Comparison of ENCODE assay signal across 11 mouse cellular contexts in the genomic region with DNA sequence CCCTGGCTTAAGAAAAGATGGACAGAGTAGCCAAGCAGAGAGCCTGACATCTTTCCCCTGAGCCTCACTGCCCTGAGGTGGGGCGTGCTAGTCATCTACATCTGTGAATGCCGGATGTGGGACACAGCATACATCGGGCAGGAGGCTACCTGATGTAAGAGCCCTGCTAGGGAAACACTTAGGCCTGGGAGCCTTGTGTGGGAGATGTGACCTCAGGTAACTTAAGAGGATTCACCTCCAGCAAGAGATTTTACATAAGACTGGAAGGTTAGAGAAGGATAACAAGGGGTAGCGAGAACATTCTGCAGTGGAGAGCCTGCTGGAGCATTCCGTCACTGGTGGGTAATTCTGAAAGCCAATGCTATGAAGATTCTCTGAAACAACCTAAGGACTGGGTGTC.
DNase-seq lines count a peak whose midpoint lies in the region; ATAC-seq lines count a peak whose summit lies in the region.
"Had no signal": no experiment of that assay in that cellular context is flagged by ENCODE, and none has a peak within 500 bp of the region (broad histone marks: within the 10 kb centered on the region; RNA-seq: fewer than 3 reads in every experiment).

No protein-coding gene starts in this region.

- H3K4me1 ChIP-seq in embryonic facial prominence, embryonic 11.5 days (ENCODE audit: control insufficient read depth, insufficient read depth, low read length) = peaks cover 3% of the 10 kb centered on the region; the same call in 1 of the 2 replicates
- H3K4me1 ChIP-seq in hindbrain, embryonic 10.5 days (replicated peaks) = peaks cover 67% of the 10 kb centered on the region
- H3K4me1 ChIP-seq in midbrain, embryonic 12.5 days = peaks cover 39% of the 10 kb centered on the region

- peak; percentile 8 for DNase-seq in R1 (ENCODE audit: low read depth, low spot score)
- DNase-seq in embryonic facial prominence, embryonic 11.5 days (ENCODE audit: low spot score) = no peak
- no peak for DNase-seq in hindbrain, embryonic 10.5 days (ENCODE audit: low spot score)
- no peak for DNase-seq in spleen, adult 18-20 months
- DNase-seq in spleen, adult 12 weeks (ENCODE audit: low spot score) = no peak
- no peak for DNase-seq in layer of hippocampus, adult 18-20 months (ENCODE audit: low spot score in 2 of 2)
- no peak for DNase-seq in urinary bladder, postnatal 25 days (ENCODE audit: low spot score)
- DNase-seq: kidney, postnatal 36 days; lung, adult 18-20 months; right cerebral cortex, adult 18-20 months had no signal

- 0 out of 2 replicates have a peak overlapping the region, but pooled peaks have one; percentile 22 for H3K27ac ChIP-seq in embryonic facial prominence, embryonic 11.5 days (replicated peaks; ENCODE audit: low read depth, low read length)
- H3K27ac ChIP-seq in hindbrain, embryonic 10.5 days = peak overlapping the region; percentile 89
- H3K27ac ChIP-seq in midbrain, embryonic 12.5 days (replicated peaks) = peak overlapping the region; percentile 93

- no peak overlapping the region for H3K4me3 ChIP-seq in embryonic facial prominence, embryonic 11.5 days (ENCODE audit: low read depth, low read length)
- peak overlapping the region; percentile 16; the same call in 1 of the 2 replicates for H3K4me3 ChIP-seq in hindbrain, embryonic 10.5 days
- no peak overlapping the region for H3K4me3 ChIP-seq in midbrain, embryonic 12.5 days

- H3K9ac ChIP-seq in embryonic facial prominence, embryonic 11.5 days (replicated peaks; ENCODE audit: low read length) = peak overlapping the region; percentile 36; the same call in 1 of the 2 replicates
- peak overlapping the region; percentile 26; the same call in 1 of the 2 replicates for H3K9ac ChIP-seq in midbrain, embryonic 12.5 days (replicated peaks)

- no peak overlapping the region for H3K4me2 ChIP-seq in embryonic facial prominence, embryonic 11.5 days (ENCODE audit: low read depth, low read length)
- H3K4me2 ChIP-seq in midbrain, embryonic 12.5 days (replicated peaks) = 0 out of 2 replicates have a peak overlapping the region, but pooled peaks have one; percentile 1

- H3K27me3 ChIP-seq in embryonic facial prominence, embryonic 11.5 days (ENCODE audit: control insufficient read depth, insufficient read depth, low read length) = no peaks in the 10 kb centered on the region
- no peaks in the 10 kb centered on the region for H3K27me3 ChIP-seq in hindbrain, embryonic 10.5 days (ENCODE audit: insufficient read depth, poor library complexity, severe bottlenecking)
- H3K27me3 ChIP-seq in midbrain, embryonic 12.5 days = no peaks in the 10 kb centered on the region

- no peaks in the 10 kb centered on the region for H3K9me3 ChIP-seq in embryonic facial prominence, embryonic 11.5 days (replicated peaks; ENCODE audit: control insufficient read depth, low read length)
- H3K9me3 ChIP-seq in hindbrain, embryonic 10.5 days = no peaks in the 10 kb centered on the region
- no peaks in the 10 kb centered on the region for H3K9me3 ChIP-seq in midbrain, embryonic 12.5 days

- H3K36me3 ChIP-seq in embryonic facial prominence, embryonic 11.5 days (replicated peaks; ENCODE audit: control insufficient read depth, insufficient read depth, low read depth, low read length) = no peaks in the 10 kb centered on the region
- H3K36me3 ChIP-seq in hindbrain, embryonic 10.5 days = peaks cover 55% of the 10 kb centered on the region
- H3K36me3 ChIP-seq in midbrain, embryonic 12.5 days = peaks cover 37% of the 10 kb centered on the region

- no peak for ATAC-seq in embryonic facial prominence, embryonic 11.5 days (replicated peaks; ENCODE audit: insufficient number of reproducible peaks, low FRiP score, low TSS enrichment, low read depth)
- ATAC-seq in midbrain, embryonic 12.5 days (ENCODE audit: low FRiP score, low read depth) = no peak; the same call in 1 of the 2 replicates

- WGBS in embryonic facial prominence, embryonic 11.5 days = 54% methylated on average over 5 of the region's 5 CpGs
- WGBS in hindbrain, embryonic 10.5 days = 44% methylated on average over 5 of the region's 5 CpGs
- 36% methylated on average over 5 of the region's 5 CpGs for WGBS in midbrain, embryonic 12.5 days

Comparison
In these comparisons a context has a peak if more than half of its experiments do, and no peak if none do; other contexts are left out.
1. H3K27ac ChIP-seq: peak in every context shown above with its lines; median percentile 93 in midbrain, embryonic 12.5 days; 89 in hindbrain, embryonic 10.5 days; 22 in embryonic facial prominence, embryonic 11.5 days.